Mouse (Mus musculus) CD4-positive, CD25-positive, alpha-beta regulatory T cell, adult 2 months (primary cell): ENCODE measurements around the gene Nod2.

Source experiments
- DNase-seq: peaks from one replicate; pipeline ENCODE4 v3.0.0-alpha.2; 2012; ENCODE audit warnings: low read depth, low spot score

The Nod2 gene

GRCm38 (mm10) chr8:88646837-88647778, at the start of gene Nod2:
Gene Nod2 (plus strand): TSS chr8:88647315.
- peak; percentile 72 for DNase-seq

GRCm38 (mm10) chr8:88598578-88598977, 48.5 kb upstream of the Nod2 start:
- no peak for DNase-seq

GRCm38 (mm10) chr8:88599491-88599890, 47.6 kb upstream of the Nod2 start:
- DNase-seq: no peak

- peak; percentile 25 for DNase-seq
Measured at GRCm38 (mm10) chr8:88603446-88603989, 43.6 kb upstream of the Nod2 start.

- peak; percentile 66 for DNase-seq
Measured at GRCm38 (mm10) chr8:88604065-88605038, 42.8 kb upstream of the Nod2 start.

- no peak for DNase-seq
Measured at GRCm38 (mm10) chr8:88605361-88606040, 41.6 kb upstream of the Nod2 start.

- DNase-seq: no peak
Measured at GRCm38 (mm10) chr8:88609036-88609435, 38.1 kb upstream of the Nod2 start.

GRCm38 (mm10) chr8:88610271-88610670, 36.8 kb upstream of the Nod2 start:
- DNase-seq: no peak

- no peak for DNase-seq
Measured at GRCm38 (mm10) chr8:88614981-88615380, 32.1 kb upstream of the Nod2 start.

- no peak for DNase-seq
Measured at GRCm38 (mm10) chr8:88618612-88619011, 28.5 kb upstream of the Nod2 start.

- DNase-seq: peak; percentile 65
Measured at GRCm38 (mm10) chr8:88619513-88619912, 27.6 kb upstream of the Nod2 start.

- no peak for DNase-seq
Measured at GRCm38 (mm10) chr8:88620931-88621330, 26.2 kb upstream of the Nod2 start.

- DNase-seq: peak; percentile 80
Measured at GRCm38 (mm10) chr8:88621408-88621807, 25.7 kb upstream of the Nod2 start.

GRCm38 (mm10) chr8:88623351-88623750, 23.8 kb upstream of the Nod2 start:
- DNase-seq: no peak

- DNase-seq: no peak
Measured at GRCm38 (mm10) chr8:88624276-88624675, 22.8 kb upstream of the Nod2 start.

GRCm38 (mm10) chr8:88626433-88626832, 20.7 kb upstream of the Nod2 start:
- no peak for DNase-seq

- no peak for DNase-seq
Measured at GRCm38 (mm10) chr8:88626940-88627264, 20.2 kb upstream of the Nod2 start.

- no peak for DNase-seq
Measured at GRCm38 (mm10) chr8:88627265-88627991, 19.7 kb upstream of the Nod2 start.

GRCm38 (mm10) chr8:88628001-88628774, 18.9 kb upstream of the Nod2 start:
- peak; percentile 38 for DNase-seq

GRCm38 (mm10) chr8:88630225-88630624, 16.9 kb upstream of the Nod2 start:
- no peak for DNase-seq
